Mouse (Mus musculus) MEL (cell line): ENCODE results near the gene Cox4i2.

Experiments used
- CHD2 ChIP-seq: IDR thresholded peaks from 2 replicates; pipeline ENCODE4 v1.6.1; 2011; ENCODE audit warnings: low read length, improper control_type of control experiment
- CTCF ChIP-seq, 3 experiments: IDR thresholded peaks in 2 of 3; conservative IDR thresholded peaks in 1 of 3; 2 replicates each; pipeline ENCODE4 v1.5.1; 2011 to 2012; ENCODE audit warnings: low read length in 3 of 3, low read depth in 2 of 3, mild to moderate bottlenecking in 2 of 3, improper control_type of control experiment in 1 of 3, inconsistent platforms in 1 of 3, mixed read lengths in 1 of 3, moderate library complexity in 1 of 3; ENCODE audit not compliant: control insufficient read depth in 1 of 3, insufficient read depth in 1 of 3, poor library complexity in 1 of 3, severe bottlenecking in 1 of 3
- ELF1 ChIP-seq: IDR thresholded peaks from 2 replicates; pipeline ENCODE4 v1.6.1; 2014; ENCODE audit warnings: low read depth, mild to moderate bottlenecking, inconsistent platforms, low read length, improper control_type of control experiment, moderate library complexity
- EP300 ChIP-seq, 2 experiments: IDR thresholded peaks; 2 replicates each; pipeline ENCODE4 v1.6.1; 2011; ENCODE audit warnings: improper control_type of control experiment in 2 of 2, low read length in 2 of 2, low read depth in 1 of 2, mild to moderate bottlenecking in 1 of 2
- GATA1 ChIP-seq: IDR thresholded peaks from 2 replicates; pipeline ENCODE4 v1.6.1; 2011; ENCODE audit warnings: low read depth, low read length, improper control_type of control experiment
- HCFC1 ChIP-seq: IDR thresholded peaks from 2 replicates; pipeline ENCODE4 v1.6.1; 2012; ENCODE audit warnings: low read depth, mild to moderate bottlenecking, inconsistent platforms, low read length, improper control_type of control experiment, moderate library complexity
- KAT2A ChIP-seq: conservative IDR thresholded peaks from 2 replicates; pipeline ENCODE4 v1.6.1; 2012; ENCODE audit warnings: low read depth, low read length, improper control_type of control experiment, inconsistent platforms
- MEF2A ChIP-seq: IDR thresholded peaks from 2 replicates; pipeline ENCODE4 v1.6.1; 2014; ENCODE audit warnings: low read depth, mild to moderate bottlenecking, inconsistent platforms, low read length, improper control_type of control experiment; ENCODE audit not compliant: poor library complexity, insufficient replicate concordance, severe bottlenecking; ENCODE audit errors: extremely low read depth
- MYC ChIP-seq: IDR thresholded peaks from 2 replicates; pipeline ENCODE4 v1.6.1; 2011; ENCODE audit warnings: low read depth, mild to moderate bottlenecking, low read length, improper control_type of control experiment, moderate library complexity
- POLR2A ChIP-seq, 2 experiments: IDR thresholded peaks; 2 replicates each; pipeline ENCODE4 v1.6.1; 2011 to 2012; ENCODE audit warnings: low read length in 2 of 2, mild to moderate bottlenecking in 2 of 2, control low read depth in 1 of 2, improper control_type of control experiment in 1 of 2, low read depth in 1 of 2, moderate library complexity in 1 of 2; ENCODE audit not compliant: control insufficient read depth in 1 of 2, insufficient read depth in 1 of 2, poor library complexity in 1 of 2
- RAD21 ChIP-seq: IDR thresholded peaks from 2 replicates; pipeline ENCODE4 v1.6.1; 2011; ENCODE audit warnings: mild to moderate bottlenecking, low read depth, low read length, improper control_type of control experiment
- SIN3A ChIP-seq: IDR thresholded peaks from 2 replicates; pipeline ENCODE4 v1.6.1; 2012; ENCODE audit warnings: low read length, improper control_type of control experiment, inconsistent platforms

DNA sequence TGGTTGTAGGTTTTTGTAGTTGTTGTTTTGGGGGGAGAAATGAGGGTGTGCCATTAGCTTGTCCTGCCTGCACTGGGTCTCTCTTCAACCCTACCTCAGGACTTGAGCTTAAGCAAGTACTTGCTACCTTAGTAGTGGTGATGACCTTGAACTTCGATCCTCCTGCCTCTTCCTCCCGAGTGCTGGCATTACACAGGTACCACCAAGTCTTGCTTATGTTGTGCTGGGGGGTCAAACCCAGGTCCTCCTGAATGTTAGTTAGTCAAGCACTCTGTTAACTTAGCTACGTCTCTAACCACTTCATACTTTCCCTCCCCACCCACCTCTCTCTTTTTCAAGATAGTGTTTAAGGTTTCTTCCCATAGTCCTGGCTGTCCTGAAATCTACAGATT lies 29.6 kb upstream of the Cox4i2 start:
- no peak for TF ChIP-seq CTCF (IDR thresholded peaks at IDR 0.05 in 2 of 3, conservative IDR thresholded peaks at IDR 0.05 in 1 of 3; ENCODE audit: control insufficient read depth in 1 of 3, insufficient read depth in 1 of 3, low read depth in 2 of 3, low read length in 3 of 3, poor library complexity in 1 of 3, severe bottlenecking in 1 of 3)
- TF ChIP-seq HCFC1: no peak
- no peak for TF ChIP-seq SIN3A
- TF ChIP-seq MYC: no peak
- TF ChIP-seq GATA1: no peak
- no peak for TF ChIP-seq CHD2
- no peak for TF ChIP-seq KAT2A
- TF ChIP-seq ELF1: no peak
- TF ChIP-seq POLR2A (IDR thresholded peaks at IDR 0.05; ENCODE audit: control insufficient read depth in 1 of 2, insufficient read depth in 1 of 2, low read depth in 1 of 2, low read length in 2 of 2, poor library complexity in 1 of 2): no peak
- TF ChIP-seq MEF2A: no peak
- TF ChIP-seq EP300 (IDR thresholded peaks at IDR 0.05; ENCODE audit: low read depth in 1 of 2, low read length in 2 of 2): no peak
- TF ChIP-seq RAD21: no peak
